Mouse (Mus musculus): Measurements from ENCODE around the gene Aass.
"Not testable (repeated sequence)": the region's sequence is repeated elsewhere in the genome, so short reads cannot be mapped to it uniquely, and the experiment has no call there.

Gene Aass

DNA sequence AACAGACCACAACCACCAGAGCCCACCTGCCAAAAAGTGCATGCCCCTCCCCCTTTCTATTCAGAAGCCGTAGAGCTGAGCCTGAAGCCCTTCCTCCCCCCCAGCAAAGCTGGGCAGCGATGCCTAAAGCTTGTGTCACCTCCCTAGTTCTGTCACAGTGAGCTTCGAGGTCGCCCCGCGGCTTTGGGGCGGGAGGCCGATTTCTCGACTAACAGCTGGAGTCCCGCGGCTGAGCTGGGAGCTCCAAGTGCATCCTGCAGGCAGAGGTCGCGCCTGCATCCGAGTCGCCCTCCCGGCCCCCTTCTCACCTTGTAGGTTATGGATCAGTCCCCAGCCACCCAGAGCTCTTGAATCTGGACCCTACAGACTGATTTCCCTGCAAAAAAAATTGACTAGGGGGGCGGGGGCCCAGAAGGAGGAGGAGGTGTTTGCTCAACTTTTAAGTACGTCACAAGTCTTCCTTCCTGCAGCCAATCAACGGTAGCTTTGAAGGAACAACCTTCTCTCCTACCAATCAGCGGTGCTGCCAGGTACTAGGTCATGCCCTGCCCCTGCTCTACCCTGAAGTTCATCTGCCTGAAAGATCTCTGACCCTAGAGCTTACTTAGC, at the start of gene Aass:
Aass (minus strand) TSS at position 414 of the 609 bp plus-strand sequence.
- DNase-seq (ENCODE audit: low spot score) = peak; percentile 51

DNA sequence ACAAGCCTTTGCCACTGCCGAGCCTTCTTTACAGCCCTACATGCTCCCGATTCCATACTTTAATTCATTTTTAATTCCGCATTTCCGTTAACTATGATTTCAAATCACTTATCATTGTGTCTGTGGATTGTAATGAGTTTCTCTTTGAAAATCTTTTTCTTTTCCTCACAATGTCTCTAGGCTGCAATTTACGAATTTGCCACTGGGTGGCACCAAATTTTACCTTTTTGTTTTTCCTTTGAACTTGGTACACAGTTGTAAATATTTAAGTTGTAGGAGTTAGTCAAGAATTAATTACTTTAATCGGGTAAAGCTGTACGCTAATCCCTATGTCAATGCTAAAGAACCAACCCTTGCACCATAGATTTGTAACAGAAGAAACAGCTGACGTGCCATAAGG, 47.3 kb upstream of the Aass start:
- peak; percentile 78 for DNase-seq (ENCODE audit: low spot score)

DNA sequence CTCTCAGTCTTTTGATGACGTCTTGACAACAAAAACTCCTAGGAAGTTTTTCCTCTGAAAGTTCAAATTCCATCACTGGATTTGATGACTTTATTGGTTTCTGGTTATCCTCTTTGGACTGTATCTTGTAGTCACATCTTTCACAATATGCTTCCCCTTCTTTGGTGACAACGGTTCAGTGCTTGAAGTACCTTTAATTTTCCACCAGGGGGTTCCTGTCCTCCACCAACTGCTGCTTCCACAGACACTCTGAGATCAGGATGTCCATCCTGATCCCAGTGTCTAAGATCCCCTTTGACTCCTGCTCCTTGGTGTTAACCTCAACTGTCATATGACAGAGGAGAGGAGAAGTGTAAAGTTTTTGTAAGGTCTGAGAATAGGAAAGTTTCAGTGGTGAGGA, 31.0 kb upstream of the Aass start:
- not testable (repeated sequence) for DNase-seq (ENCODE audit: low spot score)

DNA sequence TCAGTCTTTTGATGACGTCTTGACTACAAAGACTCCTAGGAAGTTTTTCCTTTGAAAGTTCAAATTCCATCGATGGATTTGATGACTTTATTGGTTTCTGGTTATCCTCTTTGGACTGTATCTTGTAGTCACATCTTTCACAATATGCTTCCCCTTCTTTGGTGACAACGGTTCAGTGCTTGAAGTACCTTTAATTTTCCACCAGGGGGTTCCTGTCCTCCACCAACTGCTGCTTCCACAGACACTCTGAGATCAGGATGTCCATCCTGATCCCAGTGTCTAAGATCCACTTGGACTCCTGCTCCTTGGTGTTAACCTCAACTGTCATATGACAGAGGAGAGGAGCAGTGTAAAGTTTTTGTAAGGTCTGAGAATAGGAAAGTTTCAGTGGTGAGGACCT, 23.6 kb upstream of the Aass start:
- not testable (repeated sequence) for DNase-seq (ENCODE audit: low spot score)

DNA sequence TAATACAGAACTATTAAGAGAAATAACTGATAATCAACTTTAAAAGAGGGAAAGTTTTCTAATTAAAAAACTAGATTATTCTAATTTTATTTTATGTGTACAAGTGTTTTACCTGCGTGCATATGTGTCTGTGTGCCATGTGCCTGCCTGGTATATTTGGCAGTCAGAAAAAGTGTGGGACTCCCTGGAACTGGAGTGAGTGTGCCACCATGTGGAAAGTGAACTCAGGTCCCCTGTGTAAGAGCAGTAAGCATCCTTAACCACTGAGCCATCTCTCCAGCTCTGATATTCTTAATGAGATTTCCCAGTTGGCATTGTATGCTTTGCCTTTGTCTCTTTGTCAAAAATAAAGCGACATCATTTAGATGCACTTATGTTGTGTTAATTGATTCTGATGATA, 20.3 kb upstream of the Aass start:
- DNase-seq (ENCODE audit: low spot score) = no peak

DNA sequence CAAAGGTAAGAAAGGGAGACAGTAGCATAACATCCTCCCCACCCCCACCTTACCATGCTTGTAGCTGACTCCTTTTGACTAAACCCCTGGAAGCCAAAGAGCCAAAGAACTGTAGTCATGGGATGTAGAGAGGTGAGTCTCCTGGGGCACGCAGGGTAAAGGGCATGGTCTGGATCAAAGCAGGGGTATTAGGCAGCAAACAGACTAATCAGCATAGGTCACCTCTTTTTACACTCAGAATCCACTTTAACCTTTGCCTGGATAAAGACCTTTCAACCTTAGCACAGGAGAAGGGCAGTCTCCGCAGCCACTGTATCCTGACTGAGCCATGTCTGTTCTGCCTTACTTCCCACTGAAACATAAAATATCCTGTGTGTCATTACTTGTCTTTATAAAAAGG, 14.4 kb upstream of the Aass start:
- no peak for DNase-seq (ENCODE audit: low spot score)

DNA sequence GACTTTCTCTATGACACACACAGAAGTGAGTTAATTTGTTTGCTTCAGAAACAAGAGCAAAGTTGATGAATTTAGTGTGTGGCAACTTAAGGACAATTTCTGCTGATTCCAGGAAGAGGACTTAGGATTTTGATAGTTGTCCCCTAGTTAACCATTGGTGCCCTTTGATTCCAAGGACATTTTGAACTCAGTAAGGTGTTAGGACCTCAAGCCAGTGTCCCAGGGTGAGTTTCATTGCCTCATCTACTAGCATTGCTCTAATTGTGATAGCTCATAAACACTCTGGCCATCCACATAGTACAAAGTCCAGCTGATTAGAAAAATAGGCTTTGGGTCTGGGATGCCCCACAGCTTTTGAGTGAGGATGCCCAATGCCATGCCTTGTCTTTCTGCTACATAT, 11.2 kb upstream of the Aass start:
- DNase-seq (ENCODE audit: low spot score) = no peak

DNA sequence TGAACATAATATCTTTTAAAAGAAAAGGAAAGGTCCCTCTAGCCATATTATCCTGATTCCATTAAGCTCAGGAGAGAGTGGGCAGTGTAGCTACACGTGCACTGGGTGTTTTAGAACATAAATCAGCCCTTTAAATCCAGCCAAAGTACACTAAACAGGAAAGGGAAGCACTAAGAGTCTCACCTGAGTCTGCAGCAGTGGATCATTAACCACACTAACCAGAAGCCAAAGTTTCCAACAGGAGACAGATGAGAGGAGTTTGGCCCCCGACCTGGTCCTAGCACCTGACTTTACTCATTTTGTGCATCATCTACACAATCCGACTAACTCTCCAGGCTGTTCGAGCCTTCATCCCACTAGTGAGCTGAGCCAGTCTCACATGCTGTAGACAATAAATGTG, 1.8 kb downstream of the Aass start:
- DNase-seq (ENCODE audit: low spot score) = no peak

DNA sequence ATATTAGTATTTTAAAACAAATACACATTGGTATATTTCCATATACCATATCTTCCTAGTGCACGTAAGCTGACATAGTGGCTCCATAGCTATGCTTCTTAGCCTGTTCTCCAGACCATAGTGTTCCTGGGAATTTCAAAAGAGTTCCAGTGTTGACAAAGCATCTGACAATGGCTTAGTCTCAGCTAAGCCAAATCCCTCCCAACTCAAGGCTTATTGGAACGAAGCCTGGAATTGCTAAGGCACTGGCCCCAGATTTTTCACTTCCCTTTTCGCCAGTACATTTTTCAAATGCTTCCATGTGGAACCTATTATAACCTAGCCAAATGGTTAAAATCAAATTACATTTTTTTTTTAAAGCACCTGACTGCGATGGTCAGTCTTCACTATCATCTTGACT, 3.6 kb downstream of the Aass start:
- DNase-seq (ENCODE audit: low spot score) = no peak

DNA sequence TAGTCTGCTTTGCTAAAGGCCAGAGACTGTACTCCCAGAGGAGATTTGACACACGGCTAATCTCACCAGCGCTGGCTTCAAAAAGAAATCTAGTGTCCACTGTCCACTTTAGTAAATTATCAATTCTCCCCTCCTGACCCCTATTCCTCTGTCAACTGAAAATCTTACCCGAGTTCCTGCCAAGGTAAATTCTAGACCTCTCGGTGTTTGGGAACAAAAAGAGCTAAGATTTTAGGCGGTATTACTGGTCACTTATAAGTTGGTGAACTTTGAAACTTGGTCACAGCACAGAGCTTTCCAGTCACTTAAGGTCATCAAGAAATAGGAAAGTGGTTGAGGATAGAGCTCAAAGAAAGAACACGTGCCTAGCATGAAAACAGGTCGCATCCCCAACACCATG, 6.1 kb downstream of the Aass start:
- no peak for DNase-seq (ENCODE audit: low spot score)

DNA sequence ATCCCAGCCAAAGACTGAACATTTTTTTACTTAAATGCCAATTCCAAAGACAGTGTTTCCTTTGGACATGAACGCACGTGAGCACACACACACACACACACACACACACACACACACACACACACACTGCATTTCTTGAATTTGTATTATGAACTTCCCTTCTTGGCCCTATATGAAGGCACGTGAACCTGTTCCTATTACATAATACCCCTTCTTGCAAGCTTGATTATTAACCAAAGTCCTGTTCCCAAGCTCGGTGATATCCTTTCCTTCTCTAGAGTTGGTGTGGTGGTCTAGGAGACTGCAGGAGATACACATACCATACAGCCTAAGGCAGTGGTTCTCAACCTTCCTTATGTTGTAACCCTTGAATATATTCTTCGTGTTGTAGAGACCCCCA, 7.0 kb downstream of the Aass start:
- no peak for DNase-seq (ENCODE audit: low spot score)

DNA sequence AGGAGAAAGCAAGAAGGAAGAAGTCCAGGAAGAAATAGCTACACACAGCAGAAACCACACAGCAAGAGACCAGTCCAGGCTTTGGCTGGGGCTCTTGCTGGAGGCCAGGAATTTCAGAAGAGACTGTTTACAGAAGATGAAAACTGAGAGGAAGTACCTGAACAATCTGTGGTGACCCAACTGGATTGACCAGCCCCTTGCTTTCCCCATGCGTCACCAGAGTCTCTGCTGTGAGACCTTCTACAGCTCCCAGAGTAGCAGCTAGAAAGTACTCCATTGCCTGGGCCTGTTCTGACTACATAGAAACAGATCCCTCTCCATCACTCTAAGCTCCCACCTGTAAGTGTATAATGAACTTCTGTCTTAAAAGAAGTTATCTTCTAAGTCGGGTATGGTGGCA, 8.0 kb downstream of the Aass start:
- DNase-seq (ENCODE audit: low spot score) = no peak

DNA sequence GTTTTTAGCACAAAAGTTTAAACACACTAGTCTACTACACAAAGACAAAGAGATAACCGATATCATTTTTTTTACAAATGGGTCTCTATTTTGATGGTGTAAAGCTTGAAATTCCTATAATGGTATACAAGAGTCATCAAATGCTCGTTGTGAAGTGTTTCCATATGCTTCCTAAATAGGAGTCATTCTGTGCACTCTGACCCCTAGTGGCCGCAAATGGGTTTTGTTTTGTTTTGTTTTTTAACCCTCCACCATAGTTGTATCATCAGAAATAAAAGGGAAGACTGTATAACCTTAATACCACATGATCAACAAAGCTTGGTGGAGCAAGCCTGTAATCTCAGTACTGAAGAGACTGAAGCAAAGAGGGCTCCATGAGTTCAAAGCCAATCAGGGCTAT, 9.9 kb downstream of the Aass start:
- DNase-seq (ENCODE audit: low spot score) = peak; percentile 49

DNA sequence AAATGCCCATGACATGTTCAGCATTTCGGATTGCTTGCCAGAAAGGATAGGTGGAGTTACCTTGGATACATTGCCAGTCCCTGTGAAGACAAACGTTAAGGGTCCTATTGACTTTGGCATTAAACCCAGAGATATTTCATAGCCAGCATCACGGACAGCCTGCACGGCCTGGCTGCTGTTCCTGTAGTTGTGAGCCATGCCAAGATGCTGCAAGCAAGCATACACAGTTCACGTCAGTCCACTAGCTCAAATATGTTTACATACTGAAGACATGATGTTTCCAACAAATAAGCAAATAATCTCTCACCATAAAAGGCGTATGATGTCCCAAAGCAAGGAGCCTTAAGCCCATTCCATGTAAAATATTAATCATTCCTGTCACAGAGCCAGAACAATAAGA, 18.0 kb downstream of the Aass start:
- no peak for DNase-seq (ENCODE audit: low spot score)

DNA sequence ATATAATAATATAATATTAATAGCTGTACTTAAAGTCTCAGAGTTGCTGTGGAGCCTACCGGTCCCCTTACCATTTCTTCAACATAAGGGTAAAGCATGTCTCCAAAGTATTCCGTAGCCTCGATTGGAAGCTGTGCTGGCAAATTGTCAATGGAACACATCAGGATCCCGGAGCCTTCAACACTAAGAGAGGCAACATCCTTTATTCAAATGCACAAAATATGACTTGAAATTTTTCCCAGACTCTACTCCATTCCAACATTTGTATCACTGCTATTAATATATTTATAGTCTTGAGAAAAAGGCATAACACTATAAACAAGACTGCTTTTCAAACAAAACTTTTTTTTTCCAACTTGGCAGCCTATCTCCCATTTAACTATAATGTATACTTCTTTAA, 25.7 kb downstream of the Aass start:
- no peak for DNase-seq (ENCODE audit: low spot score)

DNA sequence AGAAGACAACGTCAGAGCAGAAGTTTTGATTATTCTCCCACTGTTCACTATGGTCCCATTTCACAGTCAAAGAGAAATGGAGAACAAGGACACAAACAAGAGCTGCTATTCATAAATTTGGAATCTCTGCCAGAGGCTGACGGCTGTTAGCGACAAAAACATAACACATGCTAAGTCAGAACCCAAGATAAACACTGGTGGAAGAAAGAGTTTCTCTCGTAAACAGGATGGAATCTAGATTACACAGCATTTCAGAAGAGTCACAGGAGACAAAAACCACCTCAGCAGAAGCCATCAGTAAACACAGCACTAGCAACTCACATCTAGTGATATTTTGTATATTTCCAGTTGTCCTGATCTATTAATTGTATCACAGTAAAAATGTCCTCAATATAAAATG, 26.4 kb downstream of the Aass start:
- no peak for DNase-seq (ENCODE audit: low spot score)

DNA sequence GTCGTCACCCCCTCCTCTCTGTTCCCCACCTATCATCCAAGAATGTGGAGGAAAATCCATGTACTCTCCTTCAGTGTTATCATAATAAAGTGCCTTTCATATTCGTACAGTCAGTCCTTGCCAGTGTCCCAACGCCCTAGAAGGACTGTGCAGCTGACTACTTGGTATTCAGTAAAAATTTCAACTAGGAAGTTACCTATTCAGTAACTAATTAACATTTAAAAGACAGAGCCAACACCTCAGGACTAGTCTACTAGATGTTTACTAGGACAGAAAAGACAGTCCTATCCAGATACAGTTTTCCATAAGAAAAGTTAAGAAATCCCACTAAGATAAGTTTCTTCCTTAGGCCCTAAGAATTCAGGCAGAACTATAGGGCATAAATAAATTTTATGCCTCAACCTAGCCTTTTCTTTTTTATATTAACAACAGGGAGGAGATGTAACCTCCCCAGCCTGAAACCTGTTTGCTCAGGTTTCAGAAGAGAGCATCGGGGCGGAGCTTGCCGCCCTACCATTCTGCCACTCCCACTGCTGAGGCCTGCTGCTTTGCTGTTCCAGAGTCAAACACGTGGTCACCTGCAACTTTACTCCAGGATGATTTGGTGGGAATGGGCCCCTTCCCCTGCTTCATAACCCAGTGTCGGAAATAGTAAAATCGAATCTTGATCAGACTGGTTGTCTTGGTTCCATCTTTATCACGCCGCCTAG, 42.3 kb downstream of the Aass start:
- DNase-seq (ENCODE audit: low spot score) = not testable (repeated sequence)

DNA sequence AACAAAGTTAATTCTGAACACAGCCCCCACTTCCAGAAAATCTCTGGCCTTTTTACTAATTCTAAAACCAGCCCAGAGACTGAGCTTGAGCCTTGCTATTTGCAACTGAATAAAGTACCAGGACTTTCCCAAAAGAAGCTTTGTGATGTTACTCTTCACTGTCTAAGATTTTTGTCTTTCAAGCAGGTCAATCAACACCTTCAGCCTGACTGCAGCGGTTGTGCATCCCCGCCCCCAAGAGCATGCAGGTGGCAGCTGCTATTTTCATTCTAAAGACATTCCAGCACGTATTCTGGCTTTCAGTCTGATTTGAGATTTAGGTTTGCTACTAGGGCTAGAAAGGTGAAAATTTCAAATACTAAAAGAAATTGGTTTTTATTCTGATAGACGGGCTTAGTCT, 43.5 kb downstream of the Aass start:
- not testable (repeated sequence) for DNase-seq (ENCODE audit: low spot score)

DNA sequence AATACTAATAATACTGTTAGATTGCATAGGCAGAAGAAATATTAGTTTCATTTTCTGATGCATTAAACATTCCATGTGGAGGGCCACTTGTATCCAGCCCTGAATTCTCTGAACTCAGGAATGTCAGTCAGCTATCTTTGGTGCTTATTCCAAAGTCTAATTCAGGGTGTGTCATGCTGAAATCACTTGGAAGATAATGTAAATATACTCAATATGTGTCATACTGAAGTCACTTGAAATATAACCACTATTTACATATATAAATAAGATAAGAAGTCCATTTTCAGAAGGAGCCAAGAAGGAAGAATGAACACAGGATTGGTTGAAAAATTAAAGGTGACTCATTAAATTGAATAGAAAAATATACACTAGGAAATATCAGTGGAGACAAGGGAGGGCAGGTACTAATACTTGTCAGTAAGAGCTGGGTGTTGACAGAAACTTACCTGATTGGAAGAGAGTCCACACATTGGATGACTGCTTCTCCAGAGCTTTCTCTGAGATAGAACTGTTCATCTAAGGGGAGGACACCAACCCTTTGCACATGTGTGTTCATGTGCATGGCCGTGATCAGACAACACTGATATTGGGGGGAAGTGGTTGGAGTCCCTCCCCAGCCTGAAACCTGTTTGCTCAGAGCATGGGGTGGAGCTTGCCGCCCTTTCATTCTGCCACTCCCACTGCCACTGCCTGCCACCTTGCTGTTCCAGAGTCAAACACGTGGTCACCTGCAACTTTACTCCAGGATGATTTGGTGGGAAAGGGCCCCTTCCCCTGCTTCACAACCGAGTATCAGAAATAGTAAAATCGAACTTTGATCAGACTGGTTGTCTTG, 48.0 kb downstream of the Aass start:
- DNase-seq (ENCODE audit: low spot score) = no peak

DNA sequence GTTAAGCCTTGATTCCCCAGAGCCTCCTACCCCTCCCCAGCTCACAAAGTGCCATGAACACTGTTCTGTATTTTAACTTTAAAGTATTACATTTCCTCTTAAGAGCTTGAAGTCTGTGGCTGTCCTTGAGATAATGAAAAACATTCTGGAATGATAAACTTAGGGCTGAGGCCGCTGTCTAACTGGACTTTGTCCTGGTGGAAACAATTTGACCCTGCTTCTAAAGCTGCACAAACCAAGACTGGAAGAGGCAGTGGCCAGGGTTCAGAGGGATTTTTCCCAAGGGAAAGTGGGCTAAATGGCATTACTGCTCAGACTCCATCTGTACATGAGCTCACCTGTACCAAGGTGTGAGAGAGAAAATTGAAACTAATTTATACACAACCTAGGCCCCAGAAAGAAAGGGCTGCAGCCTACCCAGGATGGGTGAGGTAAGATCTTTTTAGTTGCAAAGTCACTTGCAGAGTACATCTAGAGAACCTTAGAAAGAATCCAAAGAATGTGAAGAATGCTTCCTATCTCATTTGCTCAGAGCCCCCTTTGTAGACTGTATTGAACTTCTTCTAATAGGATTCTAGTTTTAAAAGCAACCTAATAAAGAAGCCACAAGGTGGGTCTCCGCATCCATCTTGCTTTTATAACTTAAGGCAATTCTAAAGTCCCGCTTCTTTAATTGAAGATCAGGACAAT, 52.6 kb downstream of the Aass start:
- DNase-seq (ENCODE audit: low spot score) = no peak

DNA sequence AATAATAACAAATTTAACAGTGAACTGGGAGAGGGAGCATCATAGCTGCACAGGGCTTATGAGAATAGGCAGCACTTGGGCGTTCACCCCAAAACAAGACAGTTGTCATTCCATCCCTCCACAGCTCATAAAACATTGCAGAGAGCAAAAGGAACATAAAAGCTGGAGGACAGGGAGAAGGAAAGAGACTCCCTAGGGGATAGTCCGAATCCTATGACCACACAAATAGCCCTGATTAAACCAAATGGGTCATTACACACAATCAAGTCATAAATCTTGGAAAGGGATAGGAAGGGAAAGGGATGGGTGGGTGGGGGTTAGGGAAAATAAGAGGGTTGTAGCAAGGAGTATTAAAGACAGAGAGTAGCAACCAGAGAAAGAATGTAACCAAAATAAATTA, 54.5 kb downstream of the Aass start:
- no peak for DNase-seq (ENCODE audit: low spot score)

DNA sequence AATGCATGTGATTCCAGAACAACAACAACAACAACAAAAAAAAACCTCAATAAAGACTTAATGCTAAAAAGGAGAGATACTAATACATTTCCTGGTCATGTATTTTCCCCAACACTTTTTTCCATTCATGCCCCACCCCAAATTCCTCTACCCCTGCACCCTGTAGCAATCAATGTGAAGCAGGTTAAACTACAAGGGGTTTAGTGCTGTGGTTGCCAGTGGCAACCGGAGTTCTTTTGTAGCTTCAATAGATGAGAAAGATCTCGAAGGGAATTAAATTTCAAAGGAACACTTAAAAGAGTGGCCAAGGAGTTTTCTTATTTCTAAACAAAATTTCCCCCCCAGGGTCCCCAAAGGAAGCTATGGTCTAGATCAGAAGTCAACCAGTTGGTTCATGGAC, 56.7 kb downstream of the Aass start:
- DNase-seq (ENCODE audit: low spot score) = no peak

DNA sequence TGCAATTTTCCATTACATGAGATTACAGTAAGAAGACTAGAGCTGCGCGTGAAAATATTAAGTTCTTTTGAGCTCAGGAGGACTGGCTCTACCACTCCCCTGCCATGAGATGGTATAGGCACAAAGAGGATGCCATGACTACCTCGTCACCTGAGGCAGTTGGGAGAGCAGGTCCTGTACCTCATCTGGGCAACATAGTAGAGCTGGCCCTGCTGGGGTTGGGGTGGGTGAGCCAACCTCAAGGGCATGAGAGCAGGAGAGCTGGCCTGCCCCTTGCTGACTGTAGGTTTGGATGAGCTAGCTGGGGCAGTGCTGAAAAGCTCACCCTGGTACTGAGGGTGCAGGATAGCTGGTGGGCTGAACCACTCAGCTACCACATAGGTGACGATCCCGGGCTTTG, 77.1 kb downstream of the Aass start:
- DNase-seq (ENCODE audit: low spot score) = no peak
